Mouse (Mus musculus): ENCODE data around the gene Rgs17.

DNA sequence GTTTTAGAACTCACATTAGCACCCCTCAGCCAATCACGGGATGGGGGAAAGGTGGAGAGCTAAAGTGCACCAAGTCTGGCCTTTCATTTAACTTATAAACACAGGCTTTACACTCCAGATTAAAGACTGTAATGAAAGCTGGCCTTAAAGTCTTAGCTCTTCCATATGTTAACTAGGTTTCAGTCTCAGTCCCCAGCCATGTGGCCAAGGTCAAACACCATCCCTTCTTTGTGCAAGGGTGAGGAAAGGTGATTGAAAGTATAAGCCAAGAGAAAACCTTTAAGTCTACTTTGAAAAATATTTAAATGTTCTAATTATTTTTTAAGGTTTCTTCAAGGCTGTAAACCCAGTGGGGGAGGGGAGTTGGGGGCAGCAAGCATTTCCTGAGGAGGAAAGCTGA, 118.5 kb downstream of the Rgs17 start:
- TF ChIP-seq CTCF (IDR thresholded peaks at IDR 0.05) (no peak), EP300 (IDR thresholded peaks at IDR 0.05; ENCODE audit: insufficient read depth, low read depth, low read length) (no peak), POLR2A (IDR thresholded peaks at IDR 0.05; ENCODE audit: insufficient read depth, low read depth, low read length) (no peak)

Measured in heart, adult 2 months (tissue).